Mouse (Mus musculus) hindbrain, embryonic 14.5 days (tissue): ENCODE measurements at regions not wholly inside any gene's neighbourhood (a gene's known extent, or its start where the extent isn't known, plus 50 kb on each side); places are given as distances from the start of the nearest gene placed in this dataset.

Source experiments
- ATAC-seq: fragments of 200-750 bp; cut with Nextera tagmentation; 2 replicates; pipeline ENCODE4 v1.8.0; 2017; ENCODE audit warnings: moderate number of reproducible peaks, mild to moderate bottlenecking, moderate TSS enrichment, moderate library complexity; ENCODE audit not compliant: low FRiP score
- DNase-seq: peaks from one replicate; pipeline ENCODE4 v3.0.0-alpha.2; 2015; ENCODE audit warnings: low spot score
- H3K27ac ChIP-seq: fragments of 300-500 bp; sonication (generic); 2 replicates; pipeline ENCODE4 v1.5.1; 2014; ENCODE audit warnings: mild to moderate bottlenecking, moderate library complexity
- H3K27me3 ChIP-seq: fragments of 300-500 bp; sonication (generic); 2 replicates; pipeline ENCODE4 v1.6.1; 2014; ENCODE audit warnings: mild to moderate bottlenecking, low read length, mixed read lengths; ENCODE audit not compliant: control insufficient read depth, insufficient read depth
- H3K36me3 ChIP-seq: fragments of 300-500 bp; sonication (generic); replicated peaks from 2 replicates; pipeline ENCODE4 v1.6.1; 2014; ENCODE audit not compliant: control insufficient read depth, insufficient read depth
- H3K4me1 ChIP-seq: fragments of 300-500 bp; sonication (generic); replicated peaks from 2 replicates; pipeline ENCODE4 v1.6.1; 2014; ENCODE audit warnings: antibody characterized with exemption, low read length, mixed read lengths; ENCODE audit not compliant: control insufficient read depth, insufficient read depth
- H3K4me2 ChIP-seq: fragments of 300-500 bp; sonication (generic); replicated peaks from 2 replicates; pipeline ENCODE4 v1.6.1; 2014; ENCODE audit warnings: mild to moderate bottlenecking, moderate library complexity
- H3K4me3 ChIP-seq: fragments of 300-500 bp; sonication (generic); replicated peaks from 2 replicates; pipeline ENCODE4 v1.5.1; 2014; ENCODE audit warnings: mild to moderate bottlenecking, low read length
- H3K9ac ChIP-seq: fragments of 300-500 bp; sonication (generic); 2 replicates; pipeline ENCODE4 v1.6.1; 2014
- H3K9me3 ChIP-seq: fragments of 300-500 bp; sonication (generic); 2 replicates; pipeline ENCODE4 v1.6.1; 2016; ENCODE audit warnings: low read length; ENCODE audit not compliant: control insufficient read depth
- WGBS: fragments of 180-500 bp; shearing (Covaris S2); extraction: QIAGEN DNeasy Blood & Tissue Kit; methylation state at CpG from one replicate; pipeline ENCODE4 v1.1.7; 2014; 5-methylcytosine and 5-hydroxymethylcytosine counted together

DNA sequence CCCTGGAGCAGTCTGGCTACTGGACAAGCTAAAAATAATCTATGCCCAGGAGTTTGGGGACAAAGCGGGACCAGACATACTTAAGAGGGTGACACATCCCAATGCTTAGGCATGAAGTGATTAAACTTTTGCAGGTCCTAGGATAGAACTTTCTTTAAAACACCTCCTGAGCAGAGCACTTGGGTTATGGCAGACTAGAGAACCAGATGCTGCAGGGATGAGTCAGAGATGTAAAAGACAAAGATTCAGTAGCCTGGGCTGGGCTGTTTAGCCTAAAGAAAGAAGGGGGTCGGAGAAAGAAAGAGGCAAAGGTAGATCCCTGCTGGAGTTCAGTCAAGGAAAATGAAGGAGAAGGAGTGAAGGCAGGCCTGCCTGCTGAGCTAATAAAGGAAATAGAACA lies 249.0 kb downstream of the Pax3 start:
- H3K36me3 ChIP-seq, result no peaks in the 10 kb centered on the region
- ATAC-seq, result no peak
- no peaks in the 10 kb centered on the region for H3K27me3 ChIP-seq
- WGBS, result 66% methylated on average over 2 of the region's 2 CpGs
- H3K4me2 ChIP-seq, result no peak overlapping the region
- no peak for DNase-seq
- H3K4me1 ChIP-seq, result no peaks in the 10 kb centered on the region
- no peak overlapping the region for H3K9ac ChIP-seq
- H3K9me3 ChIP-seq, result no peaks in the 10 kb centered on the region
- H3K4me3 ChIP-seq, result no peak overlapping the region
- no peak overlapping the region for H3K27ac ChIP-seq

DNA sequence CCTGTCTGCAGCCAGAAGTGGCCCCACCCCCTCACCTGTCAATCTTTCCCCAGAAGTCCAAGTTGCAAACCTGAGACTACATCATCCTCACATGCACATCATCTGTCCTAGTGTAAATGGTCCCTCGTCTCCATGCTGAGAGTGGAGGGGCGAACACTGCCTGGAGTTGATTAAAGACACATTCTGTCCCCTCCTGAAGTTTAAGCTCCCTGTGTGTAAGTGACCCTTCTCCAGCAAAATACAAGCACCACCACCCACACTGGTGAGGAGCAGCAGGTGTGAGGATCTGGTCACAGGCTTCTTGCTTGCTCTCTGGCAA lies 252.6 kb downstream of the Pax3 start:
- no peaks in the 10 kb centered on the region for H3K36me3 ChIP-seq
- no peak overlapping the region for H3K27ac ChIP-seq
- no peak overlapping the region for H3K4me3 ChIP-seq
- H3K4me1 ChIP-seq, result no peaks in the 10 kb centered on the region
- WGBS, result 60% methylated on average over 2 of the region's 2 CpGs
- no peaks in the 10 kb centered on the region for H3K27me3 ChIP-seq
- ATAC-seq (no peak), DNase-seq (no peak)
- H3K9me3 ChIP-seq, result no peaks in the 10 kb centered on the region
- H3K4me2 ChIP-seq, result no peak overlapping the region
- H3K9ac ChIP-seq, result 0 out of 2 replicates have a peak overlapping the region, but pooled peaks have one; percentile 10

DNA sequence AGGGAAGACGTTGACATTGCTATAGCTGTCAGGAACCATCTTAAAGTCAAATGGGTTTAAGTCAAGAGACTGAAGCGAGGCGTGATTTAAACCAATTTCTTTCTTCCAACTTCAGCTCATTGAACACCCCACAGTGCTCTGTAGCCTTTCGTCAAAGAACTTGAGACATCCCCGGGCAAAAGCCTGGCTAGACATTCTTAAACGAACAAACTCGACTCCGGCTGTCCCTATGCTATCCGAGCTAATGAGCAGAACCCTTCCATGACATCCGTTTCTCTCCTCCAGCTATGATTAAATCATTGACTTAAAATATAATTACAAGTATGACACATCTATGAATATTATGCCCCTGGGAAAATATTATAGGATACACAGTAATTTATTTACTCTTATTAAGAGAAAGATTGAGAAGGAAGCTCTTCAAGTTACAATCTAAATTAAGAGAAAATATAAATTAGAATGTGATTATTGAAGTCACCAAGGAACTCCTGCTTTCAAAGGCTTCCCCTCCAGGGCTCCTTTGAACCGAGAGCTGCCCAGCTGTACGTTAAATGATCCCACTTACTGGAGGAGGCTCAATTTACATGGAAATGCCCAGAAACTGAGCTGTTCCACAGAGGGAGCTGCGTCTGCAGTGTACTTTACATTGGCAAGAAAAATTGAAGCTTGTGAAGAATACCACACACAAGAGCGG lies 253.2 kb downstream of the Pax3 start:
- 44% methylated on average over 14 of the region's 14 CpGs for WGBS
- 0 out of 2 replicates have a peak overlapping the region, but pooled peaks have one; percentile 10 for H3K9ac ChIP-seq
- H3K4me3 ChIP-seq, result no peak overlapping the region
- H3K4me1 ChIP-seq, result no peaks in the 10 kb centered on the region
- H3K4me2 ChIP-seq, result no peak overlapping the region
- no peak for DNase-seq
- H3K9me3 ChIP-seq, result no peaks in the 10 kb centered on the region
- ATAC-seq, result no peak; the same call in 1 of the 2 replicates
- H3K36me3 ChIP-seq, result no peaks in the 10 kb centered on the region
- H3K27me3 ChIP-seq, result no peaks in the 10 kb centered on the region
- no peak overlapping the region for H3K27ac ChIP-seq

DNA sequence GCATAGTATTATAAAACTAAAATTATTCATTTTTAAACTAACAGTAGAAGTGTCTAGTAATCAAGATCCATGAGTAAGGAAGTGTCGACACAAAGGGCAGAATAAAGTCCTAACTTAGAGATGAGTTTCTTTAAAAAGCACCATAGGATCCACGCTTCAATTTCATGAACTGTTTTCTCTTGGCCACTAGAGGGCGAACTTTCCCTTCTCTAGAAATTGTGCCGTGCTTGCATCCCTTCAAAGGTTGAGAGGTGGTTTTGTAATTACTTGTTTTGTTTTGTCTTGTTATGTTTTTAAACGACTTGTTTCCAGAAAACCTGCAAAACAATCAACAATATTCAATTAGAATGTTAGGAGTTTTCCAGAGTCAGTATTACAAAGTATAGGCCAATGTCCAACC lies 253.8 kb downstream of the Pax3 start:
- DNase-seq, result peak; percentile 89
- H3K27ac ChIP-seq, result no peak overlapping the region
- H3K9me3 ChIP-seq, result no peaks in the 10 kb centered on the region
- H3K4me3 ChIP-seq, result no peak overlapping the region
- H3K4me2 ChIP-seq, result no peak overlapping the region
- no peaks in the 10 kb centered on the region for H3K27me3 ChIP-seq
- 3% methylated on average over 5 of the region's 5 CpGs for WGBS
- no peak overlapping the region for H3K9ac ChIP-seq
- ATAC-seq, result no peak
- H3K4me1 ChIP-seq, result no peaks in the 10 kb centered on the region
- H3K36me3 ChIP-seq, result no peaks in the 10 kb centered on the region

DNA sequence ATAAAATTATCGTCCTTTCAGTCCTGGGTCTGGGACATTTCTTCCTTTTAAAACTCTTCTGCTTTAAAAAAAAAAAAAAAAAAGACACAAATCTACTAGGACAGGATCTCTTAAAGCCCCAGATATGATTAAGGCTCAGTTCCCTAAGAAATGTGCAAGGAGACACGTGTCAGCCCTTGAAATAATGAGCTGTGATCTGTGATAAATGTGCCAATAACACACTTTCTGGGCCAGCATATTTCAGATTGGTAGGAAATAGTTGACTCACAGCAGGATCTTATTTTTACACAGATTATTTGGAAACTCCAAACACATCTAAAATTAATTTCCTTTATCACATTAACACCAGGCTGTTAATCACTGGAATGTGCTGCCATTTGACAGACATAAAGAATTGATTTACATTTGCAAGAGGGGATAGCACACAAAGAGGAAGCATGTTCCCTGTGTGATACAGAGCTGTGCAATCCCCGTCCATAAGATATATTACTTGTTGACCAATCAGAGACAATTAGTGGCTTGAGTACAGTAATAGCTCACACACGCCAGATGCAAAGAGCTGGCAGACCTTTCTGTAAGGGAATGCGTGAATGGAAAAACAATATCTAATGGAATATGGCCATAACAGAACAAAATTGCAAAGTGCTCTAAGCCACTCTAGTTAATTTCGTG lies 263.7 kb downstream of the Pax3 start:
- ATAC-seq, result no peak
- WGBS, result 54% methylated on average over 6 of the region's 6 CpGs

GRCm38 (mm10) chr1:77932226-77932625 lies 264.7 kb downstream of the Pax3 start:
- Histone ChIP-seq H3K4me1 (no peaks in the 10 kb centered on the region), H3K9ac (no peak overlapping the region), H3K9me3 (no peaks in the 10 kb centered on the region), H3K4me3 (no peak overlapping the region), H3K4me2 (no peak overlapping the region), H3K36me3 (no peaks in the 10 kb centered on the region), H3K27me3 (no peaks in the 10 kb centered on the region), H3K27ac (no peak overlapping the region)
- DNase-seq, result no peak
- WGBS, result 82% methylated on average over 5 of the region's 5 CpGs
- no peak for ATAC-seq

More for the DNA sequence above, 263.7 kb downstream of the Pax3 start:
- Histone ChIP-seq H3K9ac (no peak overlapping the region), H3K4me3 (no peak overlapping the region), H3K4me2 (no peak overlapping the region), H3K27me3 (no peaks in the 10 kb centered on the region), H3K27ac (no peak overlapping the region), H3K36me3 (no peaks in the 10 kb centered on the region), H3K9me3 (no peaks in the 10 kb centered on the region), H3K4me1 (no peaks in the 10 kb centered on the region)
- DNase-seq, result no peak

- H3K27me3 ChIP-seq, result no peaks in the 10 kb centered on the region
- 90% methylated on average over 6 of the region's 6 CpGs for WGBS
- H3K36me3 ChIP-seq, result no peaks in the 10 kb centered on the region
- no peak overlapping the region for H3K4me2 ChIP-seq
- no peak overlapping the region for H3K9ac ChIP-seq
- DNase-seq (no peak), ATAC-seq (no peak)
- H3K9me3 ChIP-seq, result no peaks in the 10 kb centered on the region
- H3K4me3 ChIP-seq, result no peak overlapping the region
- H3K4me1 ChIP-seq, result no peaks in the 10 kb centered on the region
- no peak overlapping the region for H3K27ac ChIP-seq
These were observed 266.3 kb downstream of the Pax3 start for GRCm38 (mm10) chr1:77930661-77931060.

GRCm38 (mm10) chr1:77929552-77929951 lies 267.4 kb downstream of the Pax3 start:
- 38% methylated on average over 8 of the region's 8 CpGs for WGBS
- Histone ChIP-seq H3K36me3 (no peaks in the 10 kb centered on the region), H3K4me3 (no peak overlapping the region), H3K4me1 (no peaks in the 10 kb centered on the region), H3K9ac (no peak overlapping the region), H3K27me3 (no peaks in the 10 kb centered on the region), H3K9me3 (no peaks in the 10 kb centered on the region), H3K27ac (no peak overlapping the region), H3K4me2 (no peak overlapping the region)
- ATAC-seq (no peak), DNase-seq (no peak)

DNA sequence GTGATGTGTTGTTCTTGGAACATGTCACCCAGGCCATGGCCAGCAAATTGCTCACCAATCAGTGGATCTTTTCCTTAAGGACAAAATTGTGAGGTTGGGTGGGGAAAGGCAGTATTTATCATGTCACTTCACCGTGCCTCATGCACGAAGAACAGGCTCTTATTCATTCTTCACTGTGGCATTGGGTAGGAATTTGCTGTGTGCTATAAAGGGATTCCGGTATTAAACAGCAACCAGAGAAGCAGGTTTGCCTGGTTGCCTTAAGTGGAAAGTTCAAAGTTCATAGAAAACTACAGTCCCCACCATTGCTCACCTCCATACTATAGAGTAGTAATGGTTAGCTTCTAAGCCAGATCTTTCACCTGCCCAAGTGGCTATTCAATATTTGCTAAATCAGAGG lies 270.8 kb downstream of the Pax3 start:
- H3K9ac ChIP-seq, result no peak overlapping the region
- H3K9me3 ChIP-seq, result no peaks in the 10 kb centered on the region
- ATAC-seq, result no peak
- H3K4me1 ChIP-seq, result no peaks in the 10 kb centered on the region
- WGBS, result 85% methylated on average over 3 of the region's 3 CpGs
- no peak for DNase-seq
- no peak overlapping the region for H3K4me3 ChIP-seq
- no peak overlapping the region for H3K27ac ChIP-seq
- H3K4me2 ChIP-seq, result no peak overlapping the region
- no peaks in the 10 kb centered on the region for H3K36me3 ChIP-seq
- H3K27me3 ChIP-seq, result no peaks in the 10 kb centered on the region
